In genomic region chr11:104399459-104400216, GRCm38 (mm10) we compare ENCODE assay signal across 10 mouse cellular contexts.
DNase-seq lines count a peak whose midpoint lies in the region; ATAC-seq and TF ChIP-seq lines count a peak whose summit lies in the region.
"Had no signal": no experiment of that assay in that cellular context is flagged by ENCODE, and none has a peak within 500 bp of the region (broad histone marks: within the 10 kb centered on the region; RNA-seq: fewer than 3 reads in every experiment).

No protein-coding gene starts in this region.

- TF ChIP-seq POLR2A in brain, embryonic 14.5 days (IDR thresholded peaks at IDR 0.05; ENCODE audit: borderline replicate concordance, extremely low read depth, insufficient read depth, insufficient read length, poor library complexity, severe bottlenecking) = no peak

- no peak overlapping the region for H3K4me2 ChIP-seq in kidney, embryonic 15.5 days

- H3K9me3 ChIP-seq in kidney, embryonic 15.5 days (replicated peaks) = no peaks in the 10 kb centered on the region

- ATAC-seq in kidney, embryonic 15.5 days (replicated peaks; ENCODE audit: low FRiP score) = no peak
- ATAC-seq: forebrain, postnatal 0 days had no signal

- no peak overlapping the region for H3K27ac ChIP-seq in kidney, embryonic 15.5 days

- WGBS in kidney, embryonic 15.5 days = 70% methylated on average over 4 of the region's 4 CpGs

- peaks cover 29% of the 10 kb centered on the region for H3K36me3 ChIP-seq in kidney, embryonic 15.5 days

- H3K4me3 ChIP-seq in kidney, embryonic 15.5 days (replicated peaks) = no peak overlapping the region

- peak; percentile 11 for DNase-seq in kidney, adult 11 months
- peak; percentile 7 for DNase-seq in urinary bladder, postnatal 14 days (ENCODE audit: low spot score)
- DNase-seq in urinary bladder, adult 18-20 months (ENCODE audit: low spot score in 2 of 2) = no peak
- peak; percentile 16 for DNase-seq in brain, embryonic 14.5 days (ENCODE audit: low read depth)
- DNase-seq in layer of hippocampus, adult 9-11 months = no peak
- no peak for DNase-seq in urinary bladder, adult 2 months (ENCODE audit: low spot score)
- DNase-seq: forebrain, postnatal 0 days; heart, postnatal 36 days; lung, adult 18-20 months had no signal

- H3K9ac ChIP-seq in kidney, embryonic 15.5 days = no peak overlapping the region
- H3K9ac ChIP-seq: forebrain, postnatal 0 days had no signal

- no peak for TF ChIP-seq CTCF in brain, embryonic 14.5 days (IDR thresholded peaks at IDR 0.05; ENCODE audit: borderline replicate concordance, extremely low read depth, insufficient read depth, insufficient read length)

- H3K27me3 ChIP-seq in kidney, embryonic 15.5 days = no peaks in the 10 kb centered on the region

- 0 out of 2 replicates have a peak, but pooled peaks cover 4% of the 10 kb centered on the region for H3K4me1 ChIP-seq in kidney, embryonic 15.5 days

Comparison
In these comparisons a context has a peak if more than half of its experiments do, and no peak if none do; other contexts are left out.
1. DNase-seq: peak in kidney, adult 11 months (single experiment), urinary bladder, postnatal 14 days (single experiment) and brain, embryonic 14.5 days (single experiment); none in urinary bladder, adult 18-20 months (0 of 2), layer of hippocampus, adult 9-11 months (single experiment) and urinary bladder, adult 2 months (single experiment).